Mouse (Mus musculus) brain, embryonic 14.5 days (tissue): ENCODE measurements around the gene Fosb. TPM values are rescaled to one million over a fixed set of nuclear protein-coding genes. Genes with fewer than 3 reads are reported as not detected.

Source experiments
- DNase-seq: peaks from one replicate; pipeline ENCODE4 v3.0.0-alpha.2; 2011; ENCODE audit warnings: low read depth
- CTCF ChIP-seq: fragments of 200-500 bp; IDR thresholded peaks from 2 replicates; pipeline ENCODE4 v1.5.1; 2012; ENCODE audit warnings: inconsistent platforms, mild to moderate bottlenecking, moderate library complexity, borderline replicate concordance; ENCODE audit not compliant: insufficient read depth, insufficient read length; ENCODE audit errors: extremely low read depth
- POLR2A ChIP-seq: fragments of 200-500 bp; IDR thresholded peaks from 2 replicates; pipeline ENCODE4 v1.6.1; 2012; ENCODE audit warnings: mild to moderate bottlenecking, inconsistent platforms, borderline replicate concordance; ENCODE audit not compliant: poor library complexity, insufficient read depth, insufficient read length, severe bottlenecking; ENCODE audit errors: extremely low read depth
- polyA plus RNA-seq: library from polyadenylated mRNA; depleted of rRNA; stranded (reverse); fragments of >200 nt; gene quantifications from 2 replicates; pipeline ENCODE4 v1.2.3, GENCODE M21; 2012

Fosb gene
- polyA plus RNA-seq, 1 experiment, result 0.23 TPM

- DNase-seq, result peak; percentile 56
- TF ChIP-seq CTCF (no peak), POLR2A (no peak)
Measured at GRCm38 (mm10) chr7:19282791-19283405, 27.0 kb downstream of the Fosb start.

DNA sequence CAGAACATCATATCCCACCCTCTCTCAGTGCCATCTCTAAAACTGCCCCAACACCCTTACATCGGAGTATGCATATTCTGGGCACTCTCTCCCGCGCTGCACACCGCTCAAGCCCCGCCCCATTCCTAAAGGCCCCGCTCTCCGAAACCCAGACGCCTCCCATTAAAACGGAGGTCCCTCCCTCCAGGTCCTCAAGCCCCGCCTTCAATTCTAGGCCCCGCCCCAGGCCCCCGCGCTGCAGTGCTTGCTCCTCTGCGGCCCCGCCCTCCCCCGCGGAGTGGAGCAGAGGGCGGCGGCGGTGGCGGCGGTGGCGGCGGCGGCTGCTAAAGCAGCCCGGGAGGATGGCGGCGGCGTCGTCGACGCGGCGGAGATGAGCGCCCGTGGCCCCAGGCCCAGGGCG lies 27.5 kb downstream of the Fosb start, which contains the start of gene Rtn2:
Gene Rtn2, plus strand, starts transcription at position 240 of the 400 bp plus-strand sequence.
- DNase-seq, result peak; percentile 95
- peak; percentile 73 for TF ChIP-seq POLR2A
- TF ChIP-seq CTCF, result no peak

DNA sequence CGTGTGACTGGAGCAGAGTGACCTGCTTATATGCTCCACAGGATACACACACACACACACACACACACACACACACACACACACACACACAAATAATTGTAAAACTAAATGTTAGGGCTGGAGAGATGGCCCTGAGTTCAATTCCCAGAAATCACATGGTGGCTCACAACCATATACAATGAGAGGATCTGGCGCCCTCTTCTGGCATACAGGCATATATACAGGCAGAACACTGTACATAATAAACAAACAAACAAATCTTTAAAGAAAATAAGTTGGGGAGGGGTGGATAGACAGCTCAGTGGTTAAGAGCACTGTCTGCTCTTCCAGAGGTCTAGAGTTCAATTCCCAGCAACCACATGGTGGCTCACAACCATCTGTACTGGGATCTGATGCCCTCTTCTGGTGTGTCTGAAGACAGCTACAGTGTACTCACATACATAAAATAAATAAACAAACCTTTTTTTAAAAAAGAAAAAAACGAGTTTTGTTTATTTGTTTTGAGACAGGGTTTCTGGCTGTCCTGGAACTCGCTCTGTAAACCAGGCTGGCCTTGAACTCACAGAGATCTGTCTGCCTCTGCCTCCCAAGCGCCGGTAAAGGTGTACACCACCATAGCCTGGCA lies 28.1 kb downstream of the Fosb start:
- DNase-seq, result peak; percentile 52

GRCm38 (mm10) chr7:19279581-19280114 lies 30.2 kb downstream of the Fosb start, which contains the start of gene Ppm1n:
Gene Ppm1n, minus strand, starts transcription at chr7:19280064.
- DNase-seq, result no peak
- no peak for TF ChIP-seq CTCF
- no peak for TF ChIP-seq POLR2A

More for the DNA sequence above, 28.1 kb downstream of the Fosb start:
- TF ChIP-seq CTCF, result peak; percentile 34; the same call in 1 of the 2 replicates

- no peak for DNase-seq
- TF ChIP-seq POLR2A, result no peak
- TF ChIP-seq CTCF, result no peak
Measured at GRCm38 (mm10) chr7:19279052-19279451, 30.8 kb downstream of the Fosb start.

- peak; percentile 17; the same call in 1 of the 2 replicates for TF ChIP-seq CTCF
- TF ChIP-seq POLR2A, result no peak
- no peak for DNase-seq
Measured at GRCm38 (mm10) chr7:19276253-19276652, 33.6 kb downstream of the Fosb start.

DNA sequence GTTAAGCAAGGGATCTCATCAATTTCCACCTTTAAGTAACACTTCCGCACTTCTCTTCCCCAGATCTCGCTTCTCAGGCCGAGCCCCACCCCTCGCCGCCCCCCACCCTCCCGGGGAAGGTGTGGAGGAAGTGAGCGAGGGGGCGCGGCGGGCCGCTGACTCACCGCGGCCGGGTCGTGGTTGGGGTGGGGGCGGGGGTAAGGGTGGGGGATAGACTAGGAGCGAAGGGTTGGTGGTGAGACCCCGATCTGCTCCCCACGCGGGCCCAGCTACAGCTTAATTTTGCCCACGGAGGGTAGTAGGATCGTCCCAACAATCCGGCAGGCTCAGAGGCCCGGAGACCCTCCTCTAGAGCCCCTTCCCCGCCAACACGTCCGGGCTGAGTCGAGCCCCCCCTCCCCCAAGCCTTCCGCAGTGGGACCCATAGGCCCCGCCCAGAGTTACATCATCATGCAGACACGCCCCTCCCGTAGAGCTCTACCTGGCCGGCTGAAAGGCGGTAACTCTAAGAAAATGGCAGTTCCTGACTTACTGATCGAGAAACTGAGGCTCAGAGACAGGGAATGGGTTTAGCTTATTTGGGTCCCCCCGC lies 37.6 kb downstream of the Fosb start:
- DNase-seq, result peak; percentile 83
- TF ChIP-seq POLR2A, result 0 out of 2 replicates have a peak, but pooled peaks have one; percentile 13
- no peak for TF ChIP-seq CTCF

GRCm38 (mm10) chr7:19271238-19272172 lies 38.3 kb downstream of the Fosb start, which contains the start of gene Vasp:
Gene Vasp, minus strand, starts transcription at chr7:19271817.
- DNase-seq, result peak; percentile 93
- peak; percentile 23; the same call in 1 of the 2 replicates for TF ChIP-seq POLR2A
- TF ChIP-seq CTCF, result no peak

- TF ChIP-seq POLR2A (no peak), CTCF (no peak)
- no peak for DNase-seq
Measured at GRCm38 (mm10) chr7:19270509-19271237, 39.2 kb downstream of the Fosb start.
